Mouse (Mus musculus): ENCODE data around the gene Fahd1. TPM values are rescaled to one million over a fixed set of nuclear protein-coding genes. Genes with fewer than 3 reads are reported as not detected.
A peak's percentile ranks its signal among the peaks of the same experiment; 100 is the strongest.

Gene Fahd1
- polyA plus RNA-seq, 1 experiment from 2014 or later, result 16.6 TPM

DNA sequence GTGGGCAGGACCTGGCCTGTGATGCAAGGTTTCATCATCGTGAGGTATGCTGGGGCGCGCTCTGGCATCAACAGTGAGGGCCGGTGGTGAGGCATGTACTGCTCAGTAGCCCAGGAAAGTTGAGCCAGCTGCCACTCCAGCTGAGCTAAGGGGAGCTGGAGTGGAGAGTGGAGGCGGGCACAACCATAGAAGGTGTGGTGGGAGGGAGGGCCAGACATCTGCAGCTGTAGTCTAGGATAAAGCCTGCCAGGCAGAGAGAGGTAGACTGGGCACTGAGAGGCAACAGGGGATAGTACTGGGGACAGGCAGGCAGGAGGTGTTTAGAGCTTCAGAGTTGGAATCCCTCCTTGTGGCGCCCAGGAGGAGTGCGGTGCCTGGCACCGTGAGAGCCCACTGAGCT is 9.9 kb upstream of the Fahd1 start:
- H3K9ac ChIP-seq (ENCODE audit: low read length), result no peak overlapping the region
- no peaks in the 10 kb centered on the region for H3K9me3 ChIP-seq (ENCODE audit: control insufficient read depth, low read length)
- no peak for ATAC-seq (ENCODE audit: insufficient number of reproducible peaks, low FRiP score, low TSS enrichment, low read depth)
- no peak for DNase-seq (ENCODE audit: low spot score)
- H3K4me1 ChIP-seq (ENCODE audit: control insufficient read depth, insufficient read depth, low read length), result no peaks in the 10 kb centered on the region
- no peaks in the 10 kb centered on the region for H3K27me3 ChIP-seq (ENCODE audit: control insufficient read depth, insufficient read depth, low read length)
- 0 out of 2 replicates have a peak, but pooled peaks cover 4% of the 10 kb centered on the region for H3K36me3 ChIP-seq (ENCODE audit: control insufficient read depth, insufficient read depth, low read length)
- H3K4me3 ChIP-seq (ENCODE audit: low read depth, low read length), result no peak overlapping the region
- no peak overlapping the region for H3K27ac ChIP-seq (replicated peaks; ENCODE audit: low read depth, low read length)
- 91% methylated on average over 8 of the region's 8 CpGs for WGBS
- no peak overlapping the region for H3K4me2 ChIP-seq (ENCODE audit: low read depth, severe bottlenecking)

DNA sequence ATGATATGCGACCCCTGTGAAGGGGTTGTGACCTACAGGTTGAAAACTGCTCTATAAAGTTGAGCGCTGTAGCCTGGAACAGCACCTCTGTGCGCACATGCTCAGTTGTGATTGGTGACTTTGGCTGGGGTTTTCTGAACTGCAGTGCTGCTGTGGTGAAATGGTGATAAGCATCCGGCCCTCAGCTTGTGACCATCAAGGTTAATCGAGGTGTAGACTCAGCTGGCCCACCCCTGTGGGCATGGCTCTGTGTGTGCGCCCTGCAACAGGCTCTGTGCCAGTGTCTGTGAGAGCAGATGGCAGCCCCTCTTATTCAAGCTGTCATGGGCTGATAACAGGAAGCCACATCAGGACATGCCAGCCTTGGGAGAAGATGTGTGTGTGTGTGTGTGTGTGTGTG is 8.8 kb upstream of the Fahd1 start:
- no peak for DNase-seq (ENCODE audit: low spot score)
- H3K4me3 ChIP-seq (ENCODE audit: low read depth, low read length), result no peak overlapping the region
- H3K4me1 ChIP-seq (ENCODE audit: control insufficient read depth, insufficient read depth, low read length), result no peaks in the 10 kb centered on the region
- H3K9me3 ChIP-seq (ENCODE audit: control insufficient read depth, low read length), result no peaks in the 10 kb centered on the region
- no peak overlapping the region for H3K4me2 ChIP-seq (ENCODE audit: low read depth, severe bottlenecking)
- ATAC-seq (ENCODE audit: insufficient number of reproducible peaks, low FRiP score, low TSS enrichment, low read depth), result no peak
- H3K27ac ChIP-seq (replicated peaks; ENCODE audit: low read depth, low read length), result no peak overlapping the region
- H3K9ac ChIP-seq (ENCODE audit: low read length), result no peak overlapping the region
- H3K27me3 ChIP-seq (ENCODE audit: control insufficient read depth, insufficient read depth, low read length), result no peaks in the 10 kb centered on the region
- WGBS, result 89% methylated on average over 6 of the region's 6 CpGs
- 0 out of 2 replicates have a peak, but pooled peaks cover 4% of the 10 kb centered on the region for H3K36me3 ChIP-seq (ENCODE audit: control insufficient read depth, insufficient read depth, low read length)

DNA sequence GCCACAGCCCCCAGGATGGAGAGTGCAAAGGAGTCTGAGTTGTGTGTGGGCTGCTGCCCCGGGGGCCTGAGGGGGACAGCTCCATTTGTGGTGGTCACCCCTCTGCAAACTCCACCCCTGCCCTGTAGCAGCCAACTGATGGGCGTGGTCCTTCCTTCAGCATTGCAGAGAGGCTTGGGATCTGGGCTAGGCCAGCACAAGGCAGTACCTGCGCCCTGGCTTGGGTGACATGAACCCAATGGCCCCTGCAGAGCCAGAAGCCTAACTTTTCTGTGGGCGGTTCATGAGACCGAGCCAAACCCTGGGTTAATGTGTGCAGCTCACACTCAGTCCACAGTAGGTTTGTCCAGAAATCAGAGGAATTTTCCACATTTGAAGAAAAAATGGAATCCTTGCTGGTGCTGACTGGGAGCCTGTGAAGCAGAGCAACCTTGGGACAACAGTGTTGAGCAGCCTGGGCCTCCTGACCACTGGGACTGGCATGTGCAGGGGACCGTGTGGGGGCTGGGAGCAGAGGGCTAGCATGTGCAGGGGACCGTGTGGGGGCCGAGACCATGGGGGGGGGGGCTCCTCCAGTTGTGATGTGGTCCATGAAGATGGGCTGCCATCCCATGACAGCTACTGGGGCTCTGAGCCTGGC is 7.8 kb upstream of the Fahd1 start:
- Histone ChIP-seq H3K36me3 (ENCODE audit: control insufficient read depth, insufficient read depth, low read length) (0 out of 2 replicates have a peak, but pooled peaks cover 4% of the 10 kb centered on the region), H3K9me3 (ENCODE audit: control insufficient read depth, low read length) (no peaks in the 10 kb centered on the region), H3K4me1 (ENCODE audit: control insufficient read depth, insufficient read depth, low read length) (no peaks in the 10 kb centered on the region), H3K4me3 (ENCODE audit: low read depth, low read length) (no peak overlapping the region), H3K4me2 (ENCODE audit: low read depth, severe bottlenecking) (no peak overlapping the region), H3K27ac (replicated peaks; ENCODE audit: low read depth, low read length) (no peak overlapping the region), H3K27me3 (ENCODE audit: control insufficient read depth, insufficient read depth, low read length) (no peaks in the 10 kb centered on the region), H3K9ac (ENCODE audit: low read length) (no peak overlapping the region)
- ATAC-seq (ENCODE audit: insufficient number of reproducible peaks, low FRiP score, low TSS enrichment, low read depth) (no peak), DNase-seq (ENCODE audit: low spot score) (no peak)
- WGBS, result 80% methylated on average over 8 of the region's 8 CpGs

DNA sequence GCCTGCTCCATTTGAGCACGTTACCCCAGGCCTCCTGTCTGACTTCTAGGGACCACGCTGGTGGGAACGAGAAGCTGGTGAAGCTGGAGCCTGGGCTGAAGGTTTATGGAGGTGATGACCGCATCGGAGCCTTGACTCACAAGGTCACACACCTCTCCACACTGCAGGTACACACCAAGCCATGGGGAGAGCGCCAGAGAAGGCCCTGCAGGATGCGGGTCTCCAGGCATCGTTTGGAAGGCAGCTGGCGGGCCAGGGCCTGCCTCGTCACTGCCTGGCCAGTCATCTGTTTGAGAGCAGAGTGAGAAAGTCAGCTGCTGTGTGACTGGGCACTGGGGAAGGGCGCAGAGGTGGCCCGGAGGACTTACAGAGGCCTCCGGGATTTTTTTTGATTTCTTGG is 6.4 kb upstream of the Fahd1 start:
- Histone ChIP-seq H3K4me3 (ENCODE audit: low read depth, low read length) (no peak overlapping the region), H3K4me1 (ENCODE audit: control insufficient read depth, insufficient read depth, low read length) (no peaks in the 10 kb centered on the region), H3K9ac (ENCODE audit: low read length) (no peak overlapping the region), H3K27ac (replicated peaks; ENCODE audit: low read depth, low read length) (no peak overlapping the region), H3K27me3 (ENCODE audit: control insufficient read depth, insufficient read depth, low read length) (0 out of 2 replicates have a peak, but pooled peaks cover under 1% of the 10 kb centered on the region), H3K36me3 (ENCODE audit: control insufficient read depth, insufficient read depth, low read length) (0 out of 2 replicates have a peak, but pooled peaks cover under 1% of the 10 kb centered on the region), H3K9me3 (ENCODE audit: control insufficient read depth, low read length) (no peaks in the 10 kb centered on the region), H3K4me2 (ENCODE audit: low read depth, severe bottlenecking) (no peak overlapping the region)
- no peak for ATAC-seq (ENCODE audit: insufficient number of reproducible peaks, low FRiP score, low TSS enrichment, low read depth)
- WGBS, result 89% methylated on average over 13 of the region's 13 CpGs
- DNase-seq (ENCODE audit: low spot score), result no peak

DNA sequence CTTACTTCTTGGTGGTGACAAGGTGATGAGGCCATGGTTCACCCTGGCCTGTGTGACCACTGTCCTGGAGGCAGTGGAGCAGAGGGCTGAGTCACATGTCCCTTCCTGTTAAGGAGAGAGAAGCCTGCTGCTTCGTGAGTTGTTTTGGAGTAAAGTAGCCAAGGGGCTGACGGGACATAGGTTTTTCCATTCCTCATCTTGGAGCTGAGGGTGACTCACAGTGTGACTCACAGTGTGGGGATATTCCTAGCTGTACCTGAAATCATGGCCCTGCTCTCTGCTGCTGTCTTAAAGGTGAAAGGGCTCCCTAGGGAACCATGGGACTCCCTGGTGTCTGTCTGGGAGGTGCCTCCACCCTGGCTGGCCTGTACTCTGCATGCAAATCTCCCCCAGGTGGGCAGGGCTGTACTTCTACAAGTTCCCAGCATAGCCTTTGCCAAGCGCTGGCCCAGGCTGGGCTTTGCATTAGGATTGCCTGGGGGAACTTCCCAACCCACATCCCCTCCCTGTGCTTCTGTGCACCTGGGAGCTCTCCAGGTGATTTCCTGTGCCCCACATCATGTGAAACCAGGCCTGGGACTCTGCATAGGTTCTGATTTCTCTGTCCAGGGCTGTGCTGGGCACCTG is 5.8 kb upstream of the Fahd1 start:
- DNase-seq (ENCODE audit: low spot score), result no peak
- no peak for ATAC-seq (ENCODE audit: insufficient number of reproducible peaks, low FRiP score, low TSS enrichment, low read depth)
- no peak overlapping the region for H3K4me2 ChIP-seq (ENCODE audit: low read depth, severe bottlenecking)
- H3K4me3 ChIP-seq (ENCODE audit: low read depth, low read length), result no peak overlapping the region
- whole genome bisulfite sequencing, result 87% methylated on average over 3 of the region's 3 CpGs
- no peak overlapping the region for H3K9ac ChIP-seq (ENCODE audit: low read length)
- H3K9me3 ChIP-seq (ENCODE audit: control insufficient read depth, low read length), result no peaks in the 10 kb centered on the region
- H3K27me3 ChIP-seq (ENCODE audit: control insufficient read depth, insufficient read depth, low read length), result 0 out of 2 replicates have a peak, but pooled peaks cover 6% of the 10 kb centered on the region
- H3K36me3 ChIP-seq (ENCODE audit: control insufficient read depth, insufficient read depth, low read length), result no peaks in the 10 kb centered on the region
- H3K27ac ChIP-seq (replicated peaks; ENCODE audit: low read depth, low read length), result no peak overlapping the region
- no peaks in the 10 kb centered on the region for H3K4me1 ChIP-seq (ENCODE audit: control insufficient read depth, insufficient read depth, low read length)

DNA sequence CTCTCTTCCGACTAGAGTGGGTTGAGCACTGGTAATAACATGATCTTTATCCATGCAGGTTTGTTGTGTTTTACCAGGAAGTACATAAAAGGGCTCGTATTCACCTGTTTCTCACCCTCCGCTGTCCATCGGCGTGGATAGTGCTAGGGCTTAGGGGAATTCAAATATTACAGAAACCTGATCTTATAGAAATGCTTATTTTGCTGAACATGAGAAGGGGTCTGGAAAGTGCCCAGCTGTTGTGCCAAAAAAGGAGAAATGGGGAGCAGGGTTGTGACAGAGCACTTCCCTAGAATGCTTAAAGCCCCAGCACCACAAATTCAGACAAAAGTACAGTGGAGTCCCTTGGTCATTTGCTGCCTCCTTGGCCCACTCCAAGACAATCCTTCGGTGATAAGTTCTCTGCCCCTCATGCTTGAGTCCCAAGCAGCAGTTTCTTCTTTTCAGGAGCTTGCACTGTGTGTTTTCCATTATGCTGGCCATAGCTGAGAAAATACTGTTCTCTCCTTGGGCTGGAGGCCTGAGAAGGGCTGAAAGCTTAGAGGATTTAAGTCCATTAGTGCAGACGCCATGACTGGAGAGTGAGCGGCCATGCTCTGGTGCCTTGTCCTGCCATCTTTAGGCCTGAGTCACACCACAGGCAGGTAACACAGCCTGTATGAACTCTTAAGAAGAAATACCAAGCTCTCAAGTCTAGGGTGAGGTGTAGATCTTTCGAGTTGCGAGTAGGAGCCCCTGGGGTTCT is 1.4 kb upstream of the Fahd1 start:
- H3K27ac ChIP-seq (replicated peaks; ENCODE audit: low read depth, low read length), result no peak overlapping the region
- H3K9ac ChIP-seq (ENCODE audit: low read length), result no peak overlapping the region
- H3K4me1 ChIP-seq (ENCODE audit: control insufficient read depth, insufficient read depth, low read length), result peaks cover 3% of the 10 kb centered on the region; the same call in 1 of the 2 replicates
- 82% methylated on average over 10 of the region's 10 CpGs for WGBS
- no peaks in the 10 kb centered on the region for H3K9me3 ChIP-seq (ENCODE audit: control insufficient read depth, low read length)
- no peak for ATAC-seq (ENCODE audit: insufficient number of reproducible peaks, low FRiP score, low TSS enrichment, low read depth)
- no peak overlapping the region for H3K4me3 ChIP-seq (ENCODE audit: low read depth, low read length)
- 0 out of 2 replicates have a peak, but pooled peaks cover 6% of the 10 kb centered on the region for H3K27me3 ChIP-seq (ENCODE audit: control insufficient read depth, insufficient read depth, low read length)
- no peak for DNase-seq (ENCODE audit: low spot score)
- H3K4me2 ChIP-seq (ENCODE audit: low read depth, severe bottlenecking), result peak overlapping the region; percentile 87; the same call in 1 of the 2 replicates
- H3K36me3 ChIP-seq (ENCODE audit: control insufficient read depth, insufficient read depth, low read length), result no peaks in the 10 kb centered on the region

DNA sequence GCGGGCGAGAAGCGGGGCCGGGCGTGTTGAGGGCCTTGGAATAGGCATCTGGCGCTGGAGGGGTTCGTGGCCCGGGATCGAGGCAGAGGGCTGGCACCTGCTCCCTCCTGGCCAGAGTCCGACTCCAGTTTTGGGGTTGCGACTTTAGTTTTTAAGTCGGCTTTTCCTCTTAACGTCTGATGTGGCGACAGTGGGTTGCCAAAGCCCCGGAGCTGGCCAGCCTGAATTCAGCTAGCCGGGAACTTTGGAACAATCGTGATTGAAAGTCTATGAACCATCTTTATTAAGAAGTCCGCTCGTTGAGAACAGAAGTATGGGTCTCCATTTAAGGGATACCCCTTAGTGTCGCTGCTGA is 586 bp upstream of the Fahd1 start:
- Histone ChIP-seq H3K9me3 (ENCODE audit: control insufficient read depth, low read length) (no peaks in the 10 kb centered on the region), H3K36me3 (ENCODE audit: control insufficient read depth, insufficient read depth, low read length) (no peaks in the 10 kb centered on the region), H3K4me2 (ENCODE audit: low read depth, severe bottlenecking) (peak overlapping the region; percentile 87), H3K4me1 (ENCODE audit: control insufficient read depth, insufficient read depth, low read length) (peaks cover 3% of the 10 kb centered on the region; the same call in 1 of the 2 replicates), H3K27me3 (ENCODE audit: control insufficient read depth, insufficient read depth, low read length) (0 out of 2 replicates have a peak, but pooled peaks cover 6% of the 10 kb centered on the region), H3K4me3 (ENCODE audit: low read depth, low read length) (peak overlapping the region; percentile 67), H3K27ac (replicated peaks; ENCODE audit: low read depth, low read length) (no peak overlapping the region), H3K9ac (ENCODE audit: low read length) (peak overlapping the region; percentile 55)
- WGBS, result 3% methylated on average over 20 of the region's 20 CpGs
- DNase-seq (ENCODE audit: low spot score) (no peak), ATAC-seq (ENCODE audit: insufficient number of reproducible peaks, low FRiP score, low TSS enrichment, low read depth) (no peak)

DNA sequence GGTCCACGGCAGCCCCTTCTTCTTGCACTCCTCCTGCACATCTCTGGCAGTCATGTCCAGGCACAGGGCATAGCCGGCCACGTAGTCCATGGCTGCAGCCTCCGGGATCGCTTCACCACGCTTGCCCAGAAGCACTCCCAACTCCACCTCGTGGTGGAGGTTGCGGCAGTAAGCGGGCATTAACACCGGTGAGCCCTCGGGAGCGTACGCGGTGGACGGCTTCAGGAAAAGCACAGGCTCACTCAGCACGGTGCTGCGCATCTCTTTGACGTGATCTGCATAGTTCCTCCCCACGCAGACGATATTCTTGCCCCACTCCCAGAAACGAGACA is 465 bp downstream of the Fahd1 start:
- DNase-seq (ENCODE audit: low spot score), result no peak
- Histone ChIP-seq H3K36me3 (ENCODE audit: control insufficient read depth, insufficient read depth, low read length) (no peaks in the 10 kb centered on the region), H3K27ac (replicated peaks; ENCODE audit: low read depth, low read length) (peak overlapping the region; percentile 81), H3K27me3 (ENCODE audit: control insufficient read depth, insufficient read depth, low read length) (0 out of 2 replicates have a peak, but pooled peaks cover 6% of the 10 kb centered on the region), H3K4me2 (ENCODE audit: low read depth, severe bottlenecking) (peak overlapping the region; percentile 87), H3K4me1 (ENCODE audit: control insufficient read depth, insufficient read depth, low read length) (peaks cover 3% of the 10 kb centered on the region; the same call in 1 of the 2 replicates), H3K9ac (ENCODE audit: low read length) (peak overlapping the region; percentile 72), H3K9me3 (ENCODE audit: control insufficient read depth, low read length) (no peaks in the 10 kb centered on the region), H3K4me3 (ENCODE audit: low read depth, low read length) (peak overlapping the region; percentile 67)
- peak; percentile 62 for ATAC-seq (ENCODE audit: insufficient number of reproducible peaks, low FRiP score, low TSS enrichment, low read depth)
- WGBS, result 1% methylated on average over 21 of the region's 21 CpGs
